Mouse (Mus musculus) heart, embryonic 15.5 days (tissue): ENCODE results near the gene Elf1. TPM values are rescaled to one million over a fixed set of nuclear protein-coding genes. Genes with fewer than 3 reads are reported as not detected.
A peak's percentile ranks its signal among the peaks of the same experiment; 100 is the strongest.

Experiments used
- ATAC-seq: fragments of 200-750 bp; cut with Nextera tagmentation; replicated peaks from 2 replicates; pipeline ENCODE4 v1.8.0; 2017; ENCODE audit warnings: low read depth, moderate TSS enrichment; ENCODE audit not compliant: insufficient number of reproducible peaks, insufficient read depth, low FRiP score
- H3K27ac ChIP-seq: fragments of 300-500 bp; sonication (generic); 2 replicates; pipeline ENCODE4 v1.5.1; 2015; ENCODE audit warnings: mild to moderate bottlenecking, inconsistent platforms
- H3K27me3 ChIP-seq: fragments of 300-500 bp; sonication (generic); 2 replicates; pipeline ENCODE4 v1.6.1; 2015; ENCODE audit warnings: inconsistent platforms
- H3K36me3 ChIP-seq: fragments of 300-500 bp; sonication (generic); 2 replicates; pipeline ENCODE4 v1.6.1; 2015; ENCODE audit warnings: mild to moderate bottlenecking, inconsistent platforms
- H3K4me1 ChIP-seq: fragments of 300-500 bp; sonication (generic); replicated peaks from 2 replicates; pipeline ENCODE4 v1.6.1; 2015; ENCODE audit warnings: inconsistent platforms
- H3K4me2 ChIP-seq: fragments of 300-500 bp; sonication (generic); 2 replicates; pipeline ENCODE4 v1.6.1; 2015; ENCODE audit warnings: inconsistent platforms, mild to moderate bottlenecking, moderate library complexity
- H3K4me3 ChIP-seq: fragments of 300-500 bp; sonication (generic); 2 replicates; pipeline ENCODE4 v1.5.1; 2015; ENCODE audit warnings: mild to moderate bottlenecking, inconsistent platforms
- H3K9ac ChIP-seq: fragments of 300-500 bp; sonication (generic); 2 replicates; pipeline ENCODE4 v1.6.1; 2015; ENCODE audit warnings: mild to moderate bottlenecking, inconsistent platforms
- H3K9me3 ChIP-seq: fragments of 300-500 bp; sonication (generic); replicated peaks from 2 replicates; pipeline ENCODE4 v1.6.1; 2016; ENCODE audit warnings: inconsistent platforms
- WGBS: fragments of 180-500 bp; shearing (Covaris S2); methylation state at CpG from one replicate; pipeline ENCODE4 v1.1.7; 2015; ENCODE audit warnings: mixed read lengths; 5-methylcytosine and 5-hydroxymethylcytosine counted together
- polyA plus RNA-seq: library from polyadenylated mRNA; unstranded; fragments of >200 nt; fragmentation: Nextera tagmentation; extraction: Ambion mirVana; gene quantifications from 2 replicates; pipeline ENCODE4 v1.2.1, GENCODE M21; 2015

The Elf1 gene
- polyA plus RNA-seq, 1 experiment from 2014 or later = 7.8 TPM

- no peak overlapping the region for H3K4me3 ChIP-seq
- ATAC-seq = no peak
Observed at GRCm38 (mm10) chr14:79537463-79537862, 56.5 kb downstream of the Elf1 start.

GRCm38 (mm10) chr14:79537921-79538320 lies 56.9 kb downstream of the Elf1 start:
- Histone ChIP-seq H3K4me3 (no peak overlapping the region), H3K9me3 (no peaks in the 10 kb centered on the region), H3K9ac (no peak overlapping the region), H3K27me3 (no peaks in the 10 kb centered on the region), H3K4me1 (peaks cover 27% of the 10 kb centered on the region), H3K27ac (no peak overlapping the region), H3K36me3 (no peaks in the 10 kb centered on the region), H3K4me2 (0 out of 2 replicates have a peak overlapping the region, but pooled peaks have one; percentile 18)
- no peak for ATAC-seq

More at GRCm38 (mm10) chr14:79537463-79537862, 56.5 kb downstream of the Elf1 start:
- Histone ChIP-seq H3K36me3 (no peaks in the 10 kb centered on the region), H3K27me3 (no peaks in the 10 kb centered on the region), H3K27ac (no peak overlapping the region), H3K9me3 (no peaks in the 10 kb centered on the region), H3K9ac (no peak overlapping the region), H3K4me1 (peaks cover 27% of the 10 kb centered on the region), H3K4me2 (peak overlapping the region; percentile 18; the same call in 1 of the 2 replicates)
- WGBS = 40% methylated on average over 5 of the region's 5 CpGs

GRCm38 (mm10) chr14:79541606-79542005 lies 60.6 kb downstream of the Elf1 start:
- no peak overlapping the region for H3K4me3 ChIP-seq
- ATAC-seq = no peak
- H3K9ac ChIP-seq = no peak overlapping the region

GRCm38 (mm10) chr14:79549343-79549742 lies 68.3 kb downstream of the Elf1 start:
- ATAC-seq = no peak
- H3K4me3 ChIP-seq = no peak overlapping the region
- no peak overlapping the region for H3K4me2 ChIP-seq
- H3K27ac ChIP-seq = peak overlapping the region; percentile 57; the same call in 1 of the 2 replicates
- no peaks in the 10 kb centered on the region for H3K27me3 ChIP-seq
- no peaks in the 10 kb centered on the region for H3K9me3 ChIP-seq
- no peak overlapping the region for H3K9ac ChIP-seq
- H3K36me3 ChIP-seq = peaks cover 6% of the 10 kb centered on the region; the same call in 1 of the 2 replicates
- WGBS = 58% methylated on average over 7 of the region's 7 CpGs
- H3K4me1 ChIP-seq = peaks cover 5% of the 10 kb centered on the region; the same call in 1 of the 2 replicates

More at GRCm38 (mm10) chr14:79541606-79542005, 60.6 kb downstream of the Elf1 start:
- H3K36me3 ChIP-seq = no peaks in the 10 kb centered on the region
- no peaks in the 10 kb centered on the region for H3K27me3 ChIP-seq
- peaks cover 5% of the 10 kb centered on the region for H3K4me1 ChIP-seq
- H3K4me2 ChIP-seq = no peak overlapping the region
- H3K27ac ChIP-seq = no peak overlapping the region
- no peaks in the 10 kb centered on the region for H3K9me3 ChIP-seq

- Histone ChIP-seq H3K36me3 (peaks cover 6% of the 10 kb centered on the region; the same call in 1 of the 2 replicates), H3K9me3 (no peaks in the 10 kb centered on the region), H3K27ac (no peak overlapping the region), H3K4me3 (no peak overlapping the region), H3K4me1 (peaks cover 8% of the 10 kb centered on the region; the same call in 1 of the 2 replicates), H3K4me2 (no peak overlapping the region), H3K9ac (no peak overlapping the region), H3K27me3 (no peaks in the 10 kb centered on the region)
- ATAC-seq = no peak
- 81% methylated on average over 2 of the region's 2 CpGs for WGBS
Observed at GRCm38 (mm10) chr14:79551929-79552328, 70.9 kb downstream of the Elf1 start.

- H3K4me1 ChIP-seq = peaks cover 8% of the 10 kb centered on the region; the same call in 1 of the 2 replicates
- no peak for ATAC-seq
Observed at GRCm38 (mm10) chr14:79552854-79553253, 71.9 kb downstream of the Elf1 start.

GRCm38 (mm10) chr14:79557796-79558195 lies 76.8 kb downstream of the Elf1 start:
- no peak overlapping the region for H3K4me2 ChIP-seq
- WGBS = 78% methylated on average over 1 of the region's 1 CpGs
- H3K27me3 ChIP-seq = no peaks in the 10 kb centered on the region
- peaks cover 21% of the 10 kb centered on the region for H3K36me3 ChIP-seq
- no peak overlapping the region for H3K27ac ChIP-seq
- no peaks in the 10 kb centered on the region for H3K9me3 ChIP-seq
- no peak overlapping the region for H3K4me3 ChIP-seq
- H3K9ac ChIP-seq = no peak overlapping the region
- peaks cover 7% of the 10 kb centered on the region; the same call in 1 of the 2 replicates for H3K4me1 ChIP-seq
- ATAC-seq = no peak

More at GRCm38 (mm10) chr14:79552854-79553253, 71.9 kb downstream of the Elf1 start:
- 100% methylated on average over 1 of the region's 1 CpGs for WGBS
- H3K9ac ChIP-seq = no peak overlapping the region
- H3K9me3 ChIP-seq = no peaks in the 10 kb centered on the region
- peaks cover 6% of the 10 kb centered on the region; the same call in 1 of the 2 replicates for H3K36me3 ChIP-seq
- no peak overlapping the region for H3K4me3 ChIP-seq
- no peak overlapping the region for H3K27ac ChIP-seq
- no peaks in the 10 kb centered on the region for H3K27me3 ChIP-seq
- no peak overlapping the region for H3K4me2 ChIP-seq

- H3K27ac ChIP-seq = peak overlapping the region; percentile 37; the same call in 1 of the 2 replicates
- no peak overlapping the region for H3K9ac ChIP-seq
- no peak overlapping the region for H3K4me2 ChIP-seq
- peaks cover 4% of the 10 kb centered on the region; the same call in 1 of the 2 replicates for H3K4me1 ChIP-seq
- no peak for ATAC-seq
- no peaks in the 10 kb centered on the region for H3K9me3 ChIP-seq
- no peak overlapping the region for H3K4me3 ChIP-seq
- WGBS = 9% methylated on average over 5 of the region's 5 CpGs
- no peaks in the 10 kb centered on the region for H3K27me3 ChIP-seq
- H3K36me3 ChIP-seq = peaks cover 15% of the 10 kb centered on the region
Observed at GRCm38 (mm10) chr14:79562745-79563144, 81.8 kb downstream of the Elf1 start.

GRCm38 (mm10) chr14:79564784-79565183 lies 83.8 kb downstream of the Elf1 start:
- WGBS = 71% methylated on average over 6 of the region's 6 CpGs
- no peak overlapping the region for H3K27ac ChIP-seq
- H3K27me3 ChIP-seq = no peaks in the 10 kb centered on the region
- H3K36me3 ChIP-seq = peaks cover 27% of the 10 kb centered on the region
- no peak overlapping the region for H3K4me2 ChIP-seq
- H3K9me3 ChIP-seq = no peaks in the 10 kb centered on the region
- no peak for ATAC-seq
- no peak overlapping the region for H3K4me3 ChIP-seq
- no peak overlapping the region for H3K9ac ChIP-seq
- peaks cover 4% of the 10 kb centered on the region; the same call in 1 of the 2 replicates for H3K4me1 ChIP-seq

GRCm38 (mm10) chr14:79573482-79574191 lies 92.6 kb downstream of the Elf1 start:
- Histone ChIP-seq H3K27me3 (no peaks in the 10 kb centered on the region), H3K9ac (no peak overlapping the region), H3K27ac (no peak overlapping the region), H3K4me1 (no peaks in the 10 kb centered on the region), H3K36me3 (peaks cover 31% of the 10 kb centered on the region), H3K9me3 (no peaks in the 10 kb centered on the region), H3K4me2 (no peak overlapping the region), H3K4me3 (no peak overlapping the region)
- no peak for ATAC-seq
- 86% methylated on average over 13 of the region's 13 CpGs for WGBS

- no peaks in the 10 kb centered on the region for H3K4me1 ChIP-seq
- ATAC-seq = no peak
- no peaks in the 10 kb centered on the region for H3K9me3 ChIP-seq
- H3K36me3 ChIP-seq = peaks cover 26% of the 10 kb centered on the region
- no peak overlapping the region for H3K27ac ChIP-seq
- no peaks in the 10 kb centered on the region for H3K27me3 ChIP-seq
- H3K4me3 ChIP-seq = no peak overlapping the region
- no peak overlapping the region for H3K4me2 ChIP-seq
- WGBS = 96% methylated on average over 1 of the region's 1 CpGs
- H3K9ac ChIP-seq = no peak overlapping the region
Observed at GRCm38 (mm10) chr14:79574361-79574760, 93.4 kb downstream of the Elf1 start.
